Mouse (Mus musculus) T-cell, adult 66 days (primary cell): ENCODE measurements around the gene Epb42. TPM values are rescaled to one million over a fixed set of nuclear protein-coding genes. Genes with fewer than 3 reads are reported as not detected.

Source experiments
- total RNA-seq, 2 experiments: library from RNA; stranded (reverse); gene quantifications; 3 replicates in 1 of 2; 4 replicates in 1 of 2; pipeline ENCODE4 v1.2.4; 2023

Epb42 gene
- not detected for total RNA-seq

DNA sequence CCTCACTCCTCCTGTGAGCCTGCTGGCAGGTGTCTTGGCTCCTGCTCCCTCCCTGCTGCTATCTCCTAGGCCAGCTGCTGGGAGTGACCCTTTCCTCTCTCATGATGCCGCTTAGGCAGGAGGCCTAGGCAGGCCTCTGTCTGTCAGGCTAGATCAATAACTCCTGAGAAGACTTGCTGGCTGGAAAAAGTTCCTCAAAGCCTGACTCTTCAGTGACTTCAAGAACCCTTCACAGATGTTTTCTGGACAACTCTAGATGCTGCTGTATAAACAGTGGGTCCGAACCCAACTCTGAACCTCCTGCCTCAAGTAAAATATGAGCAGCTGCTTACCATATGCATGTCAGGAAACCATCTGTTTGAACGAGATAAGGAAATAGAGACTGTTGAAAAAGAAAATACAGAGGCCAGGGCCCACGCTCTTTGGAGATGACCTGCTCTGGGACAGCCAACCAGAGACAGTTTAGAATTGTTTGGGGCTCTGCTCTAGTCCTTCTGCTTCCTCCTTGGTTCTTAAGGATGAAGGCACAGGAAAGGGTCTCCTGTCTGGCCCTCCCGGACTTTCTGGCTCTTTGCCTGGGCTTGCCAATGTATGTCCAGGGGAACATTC, at the start of gene Epb42:
Epb42 (minus strand) TSS at position 340 of the 609 bp plus-strand sequence.

GRCm38 (mm10) chr2:121085480-121086185, 48.8 kb upstream of the Epb42 start, which contains the start of gene Tgm5:
Gene Tgm5 (minus strand): TSS chr2:121085841.

GRCm38 (mm10) chr2:121007925-121008663, 28.8 kb downstream of the Epb42 start, which contains the start of gene Ccndbp1:
Gene Ccndbp1 (plus strand): TSS chr2:121008403.

DNA sequence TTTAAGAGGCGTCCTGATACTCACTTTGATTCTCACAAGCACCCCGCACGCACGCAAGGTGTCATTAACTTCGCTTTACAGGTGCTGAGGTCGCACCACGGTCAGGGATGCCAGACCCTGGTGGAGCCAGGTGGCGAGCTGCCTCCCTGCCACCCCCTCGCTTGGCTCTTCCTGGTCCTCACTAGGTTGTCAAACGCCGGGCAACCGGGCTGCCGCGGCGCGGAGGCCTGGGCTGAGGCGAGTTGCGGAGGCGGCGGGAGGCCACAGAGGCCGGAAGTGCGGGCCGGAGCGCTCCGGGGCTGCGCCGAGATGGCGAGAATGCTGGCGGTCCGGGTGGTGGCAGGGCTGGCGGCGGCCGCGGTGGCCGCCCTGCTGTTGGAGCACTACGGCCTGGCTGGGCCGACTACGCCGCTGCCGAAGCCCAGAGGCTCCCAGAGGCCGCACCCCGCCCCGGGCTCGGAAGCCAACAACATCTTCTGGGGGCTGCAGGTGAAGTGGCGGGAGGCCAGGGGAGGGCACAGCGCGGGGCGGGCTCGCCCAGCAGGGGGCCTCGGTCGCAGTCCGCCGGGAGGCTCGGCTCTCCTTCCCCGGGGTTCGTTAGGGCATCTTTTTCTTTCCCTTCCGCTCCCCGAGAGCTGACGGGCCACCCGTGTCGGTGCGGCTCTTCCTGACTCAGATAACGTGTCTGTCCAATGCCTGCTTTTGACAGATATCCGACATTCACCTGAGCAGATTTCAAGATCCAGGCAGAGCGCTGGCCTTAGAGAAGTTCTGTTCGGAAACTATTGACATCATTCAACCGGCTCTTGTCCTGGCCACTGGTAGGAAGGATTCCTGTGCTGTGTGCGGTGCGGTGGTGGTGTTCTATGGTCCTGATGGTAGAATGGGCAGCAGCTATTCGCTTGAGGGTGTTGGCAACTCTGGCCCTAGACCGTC, 59.6 kb downstream of the Epb42 start, which contains the start of gene Tmem62:
Tmem62 (plus strand) TSS at position 28 of the 936 bp plus-strand sequence.

DNA sequence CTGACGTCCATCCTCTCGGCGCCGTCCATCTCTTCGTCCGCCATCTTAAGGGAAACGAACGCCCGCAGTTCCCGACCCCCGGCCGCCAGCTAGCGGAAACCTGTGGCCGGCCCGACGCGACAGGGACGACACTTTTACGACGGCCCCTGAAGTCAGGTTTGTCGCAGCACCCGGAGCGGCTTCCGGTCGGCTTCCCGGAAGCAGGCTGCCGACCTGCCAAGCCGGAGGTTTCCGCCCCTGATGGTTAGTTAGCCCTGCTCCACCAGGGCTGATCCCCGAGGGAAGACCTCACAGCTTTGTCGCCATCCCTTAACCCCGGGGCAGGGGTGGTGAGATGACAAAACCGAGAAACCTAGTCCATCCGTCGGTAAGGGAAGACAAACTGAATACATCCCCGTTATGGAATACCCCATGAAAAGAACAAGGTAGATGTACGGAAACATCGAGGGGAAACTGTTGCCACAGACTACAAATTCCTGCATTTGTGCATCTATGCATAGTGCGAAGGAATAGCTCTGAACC, 66.3 kb downstream of the Epb42 start, which contains the start of gene Ubr1:
Ubr1 (minus strand) TSS at position 157 of the 522 bp plus-strand sequence.

Other genes with a start within 250 kb of the Epb42 start
- gene Cdan1, start 186.9 kb downstream of the Epb42 start, total RNA-seq = 10 to 100 TPM; 42.7 to 50.6 TPM
- gene Ttbk2, start 186.5 kb downstream of the Epb42 start, total RNA-seq = 10 to 100 TPM in 1 of 2 experiments, 1 to 10 TPM in 1; 9.7 to 11.6 TPM
- 10 to 100 TPM; 71.3 to 77.8 TPM for gene Ubr1, start 66.4 kb downstream of the Epb42 start, total RNA-seq
- 10 to 100 TPM; 24.7 to 35.5 TPM for gene Tmem62, start 60.1 kb downstream of the Epb42 start, total RNA-seq
- 10 to 100 TPM; 92.5 to 98.8 TPM for gene Ccndbp1, start 28.7 kb downstream of the Epb42 start, total RNA-seq
- not detected for gene Tgm5, start 48.8 kb upstream of the Epb42 start, total RNA-seq
- gene Tgm7, start 72.7 kb upstream of the Epb42 start, total RNA-seq = not detected
- gene Adal, start 103.4 kb upstream of the Epb42 start, total RNA-seq = 10 to 100 TPM; 20.4 to 27.6 TPM
- 10 to 100 TPM; 12.3 to 12.6 TPM for gene Lcmt2, start 103.6 kb upstream of the Epb42 start, total RNA-seq
- 10 to 100 TPM; 76.9 to 79.4 TPM for gene Tubgcp4, start 133.6 kb upstream of the Epb42 start, total RNA-seq
- gene Zscan29, start 134.1 kb upstream of the Epb42 start, total RNA-seq = 10 to 100 TPM; 33.2 to 34.3 TPM
- 10 to 100 TPM; 74.6 to 88.4 TPM for gene Trp53bp1, start 234.3 kb upstream of the Epb42 start, total RNA-seq